Mouse (Mus musculus) gastrocnemius, postnatal 14 days (tissue): ENCODE data around the gene Tmem247. TPM values are rescaled to one million over a fixed set of nuclear protein-coding genes. Genes with fewer than 3 reads are reported as not detected.

Experiments
- total RNA-seq, 2 experiments: library from RNA; stranded (reverse); gene quantifications; 2 replicates each; pipeline ENCODE4 v1.2.3; 2021

Tmem247 gene
- total RNA-seq, 2 experiments from 2014 or later = not detected

Other genes starting within 250 kb of the Tmem247 start
- gene Epas1, start 163.6 kb upstream of the Tmem247 start, total RNA-seq = 100 to 1,000 TPM in 1 of 2 experiments, 10 to 100 TPM in 1; 91.8 to 114 TPM
- not detected for gene Atp6v1e2, start 30.5 kb downstream of the Tmem247 start, total RNA-seq
- 100 to 1,000 TPM; 164 to 165 TPM for gene Rhoq, start 45.7 kb downstream of the Tmem247 start, total RNA-seq
- gene Pigf, start 108.1 kb downstream of the Tmem247 start, total RNA-seq = 1 to 10 TPM; 2.1 to 2.9 TPM
- gene Cript, start 108.2 kb downstream of the Tmem247 start, total RNA-seq = 10 to 100 TPM; 27.1 to 31.1 TPM
- 10 to 100 TPM; 11.3 to 14.0 TPM for gene Socs5, start 190.3 kb downstream of the Tmem247 start, total RNA-seq